Mouse (Mus musculus) cerebral cortex, adult 2 months (tissue): Measurements from ENCODE around the gene Ptpn14.

Experiments used
- WGBS: fragments of 180-500 bp; shearing (Covaris S2); methylation state at CpG from one replicate; pipeline ENCODE4 v1.1.7; 2018; 5-methylcytosine and 5-hydroxymethylcytosine counted together

Ptpn14 gene

GRCm38 (mm10) chr1:189903169-189903568 lies 175.1 kb downstream of the Ptpn14 start:
- WGBS: 89% methylated on average over 11 of the region's 11 CpGs

- WGBS: 75% methylated on average over 13 of the region's 13 CpGs
Measured at GRCm38 (mm10) chr1:189910685-189911345, 182.7 kb downstream of the Ptpn14 start.

- 86% methylated on average over 21 of the region's 21 CpGs for WGBS
Measured at GRCm38 (mm10) chr1:189913093-189913760, 185.2 kb downstream of the Ptpn14 start.

- WGBS: 78% methylated on average over 10 of the region's 10 CpGs
Measured at GRCm38 (mm10) chr1:189916422-189917125, 188.5 kb downstream of the Ptpn14 start.

- WGBS: 67% methylated on average over 4 of the region's 4 CpGs
Measured at GRCm38 (mm10) chr1:189917126-189917500, 189.0 kb downstream of the Ptpn14 start.

GRCm38 (mm10) chr1:189919756-189920155 lies 191.7 kb downstream of the Ptpn14 start:
- WGBS: 47% methylated on average over 3 of the region's 3 CpGs

GRCm38 (mm10) chr1:189920701-189921567 lies 192.9 kb downstream of the Ptpn14 start:
- WGBS: 39% methylated on average over 28 of the region's 28 CpGs

GRCm38 (mm10) chr1:189921568-189921817 lies 193.4 kb downstream of the Ptpn14 start:
- WGBS: 10% methylated on average over 4 of the region's 4 CpGs

GRCm38 (mm10) chr1:189921818-189922592 lies 193.9 kb downstream of the Ptpn14 start, which contains the start of gene Smyd2:
Gene Smyd2 (minus strand): TSS chr1:189922363.
- WGBS: 1% methylated on average over 80 of the region's 90 CpGs

GRCm38 (mm10) chr1:189922721-189923120 lies 194.7 kb downstream of the Ptpn14 start:
- 34% methylated on average over 9 of the region's 9 CpGs for WGBS

GRCm38 (mm10) chr1:189923157-189923556 lies 195.1 kb downstream of the Ptpn14 start:
- 90% methylated on average over 4 of the region's 4 CpGs for WGBS

GRCm38 (mm10) chr1:189923871-189924568 lies 196.0 kb downstream of the Ptpn14 start:
- WGBS: 92% methylated on average over 22 of the region's 22 CpGs

GRCm38 (mm10) chr1:189926279-189926678 lies 198.2 kb downstream of the Ptpn14 start:
- 77% methylated on average over 8 of the region's 8 CpGs for WGBS
